Mouse (Mus musculus) myocyte (in vitro differentiated cells): Measurements from ENCODE around the gene Gfod2. TPM values are rescaled to one million over a fixed set of nuclear protein-coding genes. Genes with fewer than 3 reads are reported as not detected.

Experiments
- H3K27me3 ChIP-seq: one replicate; pipeline ENCODE4 v1.6.1; 2011; ENCODE audit not compliant: control insufficient read depth, insufficient read depth, insufficient read length
- H3K36me3 ChIP-seq: one replicate; pipeline ENCODE4 v1.6.1; 2011; ENCODE audit not compliant: control insufficient read depth, insufficient read depth
- H3K4me2 ChIP-seq: one replicate; pipeline ENCODE4 v1.6.1; 2011; ENCODE audit warnings: low read depth, control low read depth
- H3K4me3 ChIP-seq: one replicate; pipeline ENCODE4 v1.5.1; 2011; ENCODE audit warnings: mild to moderate bottlenecking, control low read depth, moderate library complexity
- H3K79me2 ChIP-seq: one replicate; pipeline ENCODE4 v1.6.1; 2011; ENCODE audit not compliant: control insufficient read depth, insufficient read depth
- H3ac ChIP-seq: one replicate; pipeline ENCODE4 v1.6.1; 2011; ENCODE audit not compliant: control insufficient read depth, insufficient read length
- CEBPB ChIP-seq: IDR thresholded peaks from 2 replicates; pipeline ENCODE4 v1.6.1; 2011; ENCODE audit warnings: mild to moderate bottlenecking, moderate library complexity; ENCODE audit not compliant: poor library complexity, insufficient read depth, severe bottlenecking
- E2F4 ChIP-seq: IDR thresholded peaks from one replicate; pipeline ENCODE4 v1.6.1; 2011; ENCODE audit warnings: mild to moderate bottlenecking, control low read depth, moderate library complexity; ENCODE audit not compliant: insufficient read depth
- MAX ChIP-seq: IDR thresholded peaks from one replicate; pipeline ENCODE4 v1.6.1; 2011; ENCODE audit warnings: low read depth, mild to moderate bottlenecking, control low read depth
- MYOD1 ChIP-seq, 3 experiments: IDR thresholded peaks; one replicate each; pipeline ENCODE4 v1.6.1; 2011; ENCODE audit warnings: control low read depth in 2 of 3, low read depth in 2 of 3, mild to moderate bottlenecking in 2 of 3, moderate library complexity in 1 of 3; ENCODE audit not compliant: insufficient read length in 2 of 3, control insufficient read depth in 1 of 3
- MYOG ChIP-seq, 3 experiments: IDR thresholded peaks; one replicate each; pipeline ENCODE4 v1.6.1; 2011; ENCODE audit warnings: control low read depth in 2 of 3, low read depth in 2 of 3, mild to moderate bottlenecking in 2 of 3; ENCODE audit not compliant: insufficient read length in 2 of 3, control insufficient read depth in 1 of 3, insufficient read depth in 1 of 3
- POLR2A ChIP-seq: IDR thresholded peaks from one replicate; pipeline ENCODE4 v1.6.1; 2011; ENCODE audit warnings: low read depth, mild to moderate bottlenecking, control low read depth, moderate library complexity; ENCODE audit not compliant: insufficient read length
- POLR2AphosphoS2 ChIP-seq: IDR thresholded peaks from one replicate; pipeline ENCODE4 v1.6.1; 2011; ENCODE audit warnings: low read depth, control low read depth; ENCODE audit not compliant: insufficient read length
- REST ChIP-seq: IDR thresholded peaks from one replicate; pipeline ENCODE4 v1.6.1; 2011; ENCODE audit warnings: mild to moderate bottlenecking, control low read depth, moderate library complexity; ENCODE audit not compliant: insufficient read depth, insufficient read length
- SRF ChIP-seq: IDR thresholded peaks from one replicate; pipeline ENCODE4 v1.6.1; 2011; ENCODE audit warnings: low read depth; ENCODE audit not compliant: control insufficient read depth, insufficient read length
- TCF12 ChIP-seq: IDR thresholded peaks from one replicate; pipeline ENCODE4 v1.6.1; 2011; ENCODE audit warnings: mild to moderate bottlenecking, control low read depth; ENCODE audit not compliant: poor library complexity, insufficient read depth, severe bottlenecking
- TCF3 ChIP-seq: IDR thresholded peaks from one replicate; pipeline ENCODE4 v1.6.1; 2011; ENCODE audit warnings: low read depth, control low read depth; ENCODE audit not compliant: insufficient read length
- USF1 ChIP-seq: IDR thresholded peaks from one replicate; pipeline ENCODE4 v1.6.1; 2011; ENCODE audit warnings: low read depth, mild to moderate bottlenecking, control low read depth, moderate library complexity
- polyA plus RNA-seq: library from polyadenylated mRNA; unstranded; fragments of >200 nt; fragmentation: generic; extraction: Trizol; gene quantifications from one replicate; pipeline ENCODE4 v1.2.1, GENCODE M21; 2012; ENCODE audit warnings: missing spikeins

Gene Gfod2
- polyA plus RNA-seq, 1 experiment, result 5.0 TPM

GRCm38 (mm10) chr8:105777833-105778232 lies 19.4 kb upstream of the Gfod2 start:
- H3K36me3 ChIP-seq, result peaks cover 10% of the 10 kb centered on the region

GRCm38 (mm10) chr8:105774498-105774897 lies 16.0 kb upstream of the Gfod2 start:
- Histone ChIP-seq H3K36me3 (peaks cover 20% of the 10 kb centered on the region), H3K27me3 (no peaks in the 10 kb centered on the region), H3K4me3 (no peak overlapping the region)

More at GRCm38 (mm10) chr8:105777833-105778232, 19.4 kb upstream of the Gfod2 start:
- no peak overlapping the region for H3K4me3 ChIP-seq
- no peak overlapping the region for H3ac ChIP-seq
- no peaks in the 10 kb centered on the region for H3K27me3 ChIP-seq
- H3K79me2 ChIP-seq, result no peaks in the 10 kb centered on the region
- TF ChIP-seq POLR2A (no peak), REST (no peak), TCF3 (no peak), MYOD1 (IDR thresholded peaks at IDR 0.05; ENCODE audit: control insufficient read depth in 1 of 3, insufficient read length in 2 of 3, low read depth in 2 of 3) (no peak), CEBPB (no peak), USF1 (no peak), TCF12 (no peak), MAX (no peak), POLR2AphosphoS2 (no peak), E2F4 (no peak), SRF (no peak), MYOG (IDR thresholded peaks at IDR 0.05; ENCODE audit: control insufficient read depth in 1 of 3, insufficient read depth in 1 of 3, insufficient read length in 2 of 3, low read depth in 2 of 3) (no peak)
- no peak overlapping the region for H3K4me2 ChIP-seq

DNA sequence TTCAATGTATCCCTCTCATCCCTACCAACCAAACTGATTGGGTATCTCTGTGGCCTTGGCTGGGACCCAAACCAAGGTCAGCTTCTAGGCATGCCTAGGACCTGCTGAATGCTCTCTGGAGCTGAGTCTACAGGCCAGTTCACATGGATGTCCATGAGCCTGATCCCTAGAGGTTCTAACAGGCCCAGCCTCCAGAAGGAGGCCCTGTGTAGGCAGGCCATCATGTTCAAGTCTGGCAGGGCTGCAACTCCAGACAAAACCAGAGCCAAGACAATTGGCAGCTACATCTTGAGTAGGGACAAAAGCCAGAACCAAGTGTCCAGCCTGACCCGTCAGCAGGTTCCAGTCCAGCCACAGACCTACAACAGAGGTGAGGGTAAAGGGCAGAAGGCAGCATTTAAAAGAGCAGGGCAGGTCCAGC lies 15.0 kb upstream of the Gfod2 start:
- Histone ChIP-seq H3K27me3 (no peaks in the 10 kb centered on the region), H3K36me3 (peaks cover 20% of the 10 kb centered on the region), H3K79me2 (no peaks in the 10 kb centered on the region), H3K4me3 (no peak overlapping the region), H3K4me2 (no peak overlapping the region), H3ac (no peak overlapping the region)
- TF ChIP-seq REST, result no peak
- no peak for TF ChIP-seq TCF3
- no peak for TF ChIP-seq USF1
- TF ChIP-seq MAX, result no peak
- no peak for TF ChIP-seq MYOG (IDR thresholded peaks at IDR 0.05; ENCODE audit: control insufficient read depth in 1 of 3, insufficient read depth in 1 of 3, insufficient read length in 2 of 3, low read depth in 2 of 3)
- no peak for TF ChIP-seq E2F4
- TF ChIP-seq POLR2A, result no peak
- TF ChIP-seq SRF, result no peak
- TF ChIP-seq CEBPB, result no peak
- TF ChIP-seq TCF12, result no peak
- no peak for TF ChIP-seq POLR2AphosphoS2
- no peak for TF ChIP-seq MYOD1 (IDR thresholded peaks at IDR 0.05; ENCODE audit: control insufficient read depth in 1 of 3, insufficient read length in 2 of 3, low read depth in 2 of 3)

More at GRCm38 (mm10) chr8:105774498-105774897, 16.0 kb upstream of the Gfod2 start:
- no peak overlapping the region for H3K4me2 ChIP-seq
- TF ChIP-seq CEBPB (no peak), USF1 (no peak), SRF (no peak), MAX (no peak), TCF12 (no peak), POLR2A (no peak), TCF3 (no peak), E2F4 (no peak), MYOD1 (IDR thresholded peaks at IDR 0.05; ENCODE audit: control insufficient read depth in 1 of 3, insufficient read length in 2 of 3, low read depth in 2 of 3) (no peak), REST (no peak), MYOG (IDR thresholded peaks at IDR 0.05; ENCODE audit: control insufficient read depth in 1 of 3, insufficient read depth in 1 of 3, insufficient read length in 2 of 3, low read depth in 2 of 3) (no peak), POLR2AphosphoS2 (no peak)
- H3K79me2 ChIP-seq, result no peaks in the 10 kb centered on the region
- no peak overlapping the region for H3ac ChIP-seq

- Histone ChIP-seq H3K27me3 (no peaks in the 10 kb centered on the region), H3K4me2 (no peak overlapping the region), H3ac (no peak overlapping the region), H3K79me2 (no peaks in the 10 kb centered on the region), H3K4me3 (no peak overlapping the region), H3K36me3 (peaks cover 20% of the 10 kb centered on the region)
- TF ChIP-seq MYOG (IDR thresholded peaks at IDR 0.05; ENCODE audit: control insufficient read depth in 1 of 3, insufficient read depth in 1 of 3, insufficient read length in 2 of 3, low read depth in 2 of 3) (no peak), POLR2A (no peak), MYOD1 (IDR thresholded peaks at IDR 0.05; ENCODE audit: control insufficient read depth in 1 of 3, insufficient read length in 2 of 3, low read depth in 2 of 3) (no peak), E2F4 (no peak), MAX (no peak), CEBPB (no peak), TCF12 (no peak), USF1 (no peak), REST (no peak), TCF3 (no peak), SRF (no peak), POLR2AphosphoS2 (no peak)
Measured at GRCm38 (mm10) chr8:105771398-105772175, 13.1 kb upstream of the Gfod2 start.
